Mouse (Mus musculus): ENCODE results near the gene Jmjd1c.

GRCm38 (mm10) chr10:67285176-67285814, 189.4 kb downstream of the Jmjd1c start, which contains the start of gene Nrbf2:
- no peak for TF ChIP-seq CTCF (IDR thresholded peaks at IDR 0.05; ENCODE audit: control insufficient read depth, insufficient read depth, insufficient read length)
- no peak for TF ChIP-seq MYOD1 (IDR thresholded peaks at IDR 0.05; ENCODE audit: control insufficient read depth, insufficient read length, low read depth)
- TF ChIP-seq USF1 (IDR thresholded peaks at IDR 0.05; ENCODE audit: low read depth), result peak; percentile 94
